Mouse (Mus musculus) heart, adult 9 months (tissue): ENCODE measurements at regions not wholly inside any gene's neighbourhood (a gene's known extent, or its start where the extent isn't known, plus 50 kb on each side); places are given as distances from the start of the nearest gene placed in this dataset.
"Not testable (repeated sequence)": the region's sequence is repeated elsewhere in the genome, so short reads cannot be mapped to it uniquely, and the experiment has no call there.

Experiments used
- DNase-seq, 2 experiments: peaks; one replicate each; pipeline ENCODE4 v3.0.0; 2022; ENCODE audit warnings: low spot score in 2 of 2

GRCm38 (mm10) chr14:9492228-9492627 is 826.2 kb upstream of the 4930452B06Rik start:
- DNase-seq, result no peak

- no peak for DNase-seq
These were observed 822.5 kb upstream of the 4930452B06Rik start for GRCm38 (mm10) chr14:9488585-9488984.

GRCm38 (mm10) chr14:9478981-9479380 is 812.9 kb upstream of the 4930452B06Rik start:
- peak; percentile 1 to 3 for DNase-seq

- DNase-seq, result peak; percentile 7 to 24
These were observed 809.1 kb upstream of the 4930452B06Rik start for GRCm38 (mm10) chr14:9475169-9475568.

- no peak for DNase-seq
These were observed 803.6 kb upstream of the 4930452B06Rik start for GRCm38 (mm10) chr14:9469686-9470085.

GRCm38 (mm10) chr14:9468654-9469053 is 802.6 kb upstream of the 4930452B06Rik start:
- DNase-seq, result no peak

- no peak for DNase-seq
These were observed 801.8 kb upstream of the 4930452B06Rik start for GRCm38 (mm10) chr14:9467690-9468458.

- no peak for DNase-seq
These were observed 794.0 kb upstream of the 4930452B06Rik start for GRCm38 (mm10) chr14:9460006-9460405.

GRCm38 (mm10) chr14:9458856-9459255 is 792.8 kb upstream of the 4930452B06Rik start:
- no peak for DNase-seq

- DNase-seq, result no peak
These were observed 791.9 kb upstream of the 4930452B06Rik start for GRCm38 (mm10) chr14:9457801-9458495.

GRCm38 (mm10) chr14:9455986-9456385 is 789.9 kb upstream of the 4930452B06Rik start:
- DNase-seq, result no peak

GRCm38 (mm10) chr14:9449942-9450341 is 783.9 kb upstream of the 4930452B06Rik start:
- DNase-seq, result no peak

- DNase-seq, result no peak
These were observed 771.9 kb upstream of the 4930452B06Rik start for GRCm38 (mm10) chr14:9437896-9438295.

- no peak for DNase-seq
These were observed 769.1 kb upstream of the 4930452B06Rik start for GRCm38 (mm10) chr14:9435136-9435535.

GRCm38 (mm10) chr14:9433081-9433590 is 767.1 kb upstream of the 4930452B06Rik start:
- DNase-seq, result no peak

GRCm38 (mm10) chr14:9431798-9432197 is 765.8 kb upstream of the 4930452B06Rik start:
- DNase-seq, result no peak

GRCm38 (mm10) chr14:9411822-9412403 is 745.9 kb upstream of the 4930452B06Rik start:
- DNase-seq, result peak; percentile 8 to 16

- DNase-seq, result no peak
These were observed 737.6 kb upstream of the 4930452B06Rik start for GRCm38 (mm10) chr14:9403688-9404087.

GRCm38 (mm10) chr14:9400861-9401260 is 734.8 kb upstream of the 4930452B06Rik start:
- no peak for DNase-seq

GRCm38 (mm10) chr14:9393271-9393771 is 727.3 kb upstream of the 4930452B06Rik start:
- peak; percentile 50 to 76 for DNase-seq

- DNase-seq, result not testable (repeated sequence)
These were observed 724.0 kb upstream of the 4930452B06Rik start for GRCm38 (mm10) chr14:9389878-9390536.

GRCm38 (mm10) chr14:9389180-9389579 is 723.1 kb upstream of the 4930452B06Rik start:
- peak in 1 of 2 experiments; percentile 17 for DNase-seq
